Mouse (Mus musculus): ENCODE measurements around the gene Ccr9. TPM values are rescaled to one million over a fixed set of nuclear protein-coding genes. Genes with fewer than 3 reads are reported as not detected.
"Not testable (repeated sequence)": the region's sequence is repeated elsewhere in the genome, so short reads cannot be mapped to it uniquely, and the experiment has no call there.

The Ccr9 gene
- polyA plus RNA-seq, 1 experiment from 2014 or later = 0.01 TPM

- DNase-seq (ENCODE audit: low read depth, low spot score) = no peak
- POLR2A ChIA-PET = no interaction called here
- CTCF ChIA-PET = no interaction called here
- TF ChIP-seq CTCF (IDR thresholded peaks at IDR 0.05) = no peak
- ATAC-seq = no peak
- in situ Hi-C loops (cut with MboI; ENCODE audit: low pct_unique_long_range_greater_than_20kb) = no loop called here
- peaks cover 24% of the 10 kb centered on the region for H3K27me3 ChIP-seq
These were observed 80.4 kb downstream of the Ccr9 start for GRCm38 (mm10) chr9:123758645-123759044.

- no peak for TF ChIP-seq CTCF (IDR thresholded peaks at IDR 0.05)
- POLR2A ChIA-PET = no interaction called here
- DNase-seq (ENCODE audit: low read depth, low spot score) = no peak
- no peak for ATAC-seq
- peaks cover 25% of the 10 kb centered on the region for H3K27me3 ChIP-seq
- in situ Hi-C loops (cut with MboI; ENCODE audit: low pct_unique_long_range_greater_than_20kb) = no loop called here
- CTCF ChIA-PET = no interaction called here
These were observed 82.6 kb downstream of the Ccr9 start for GRCm38 (mm10) chr9:123760806-123761205.

- ChIA-PET POLR2A (no interaction called here), CTCF (no interaction called here)
- DNase-seq (ENCODE audit: low read depth, low spot score) (no peak), ATAC-seq (no peak)
- no peak for TF ChIP-seq CTCF (IDR thresholded peaks at IDR 0.05)
- in situ Hi-C loops (cut with MboI; ENCODE audit: low pct_unique_long_range_greater_than_20kb) = no loop called here
- peaks cover 30% of the 10 kb centered on the region for H3K27me3 ChIP-seq
These were observed 84.6 kb downstream of the Ccr9 start for GRCm38 (mm10) chr9:123762886-123763285.

- ChIA-PET POLR2A (no interaction called here), CTCF (no interaction called here)
- in situ Hi-C loops (cut with MboI; ENCODE audit: low pct_unique_long_range_greater_than_20kb) = no loop called here
- DNase-seq (ENCODE audit: low read depth, low spot score) (no peak), ATAC-seq (no peak)
- no peak for TF ChIP-seq CTCF (IDR thresholded peaks at IDR 0.05)
- H3K27me3 ChIP-seq = peaks cover 30% of the 10 kb centered on the region
These were observed 85.5 kb downstream of the Ccr9 start for GRCm38 (mm10) chr9:123763771-123764170.

GRCm38 (mm10) chr9:123766996-123767395 lies 88.8 kb downstream of the Ccr9 start:
- in situ Hi-C loops (cut with MboI; ENCODE audit: low pct_unique_long_range_greater_than_20kb) = loop anchor here (5.0 kb wide), 1 partner anchor 40 kb away; no protein-coding TSS in a partner anchor
- DNase-seq (ENCODE audit: low read depth, low spot score) = no peak
- ATAC-seq = no peak
- H3K27me3 ChIP-seq = peaks cover 24% of the 10 kb centered on the region
- POLR2A ChIA-PET = no interaction called here
- CTCF ChIA-PET = interaction anchor here (1.1 to 1.5 kb wide), 2 partner anchors 31 to 128 kb away, joined by 3 read pairs; no protein-coding TSS in a partner anchor
- no peak for TF ChIP-seq CTCF (IDR thresholded peaks at IDR 0.05)

GRCm38 (mm10) chr9:123768443-123768842 lies 90.2 kb downstream of the Ccr9 start:
- ChIA-PET CTCF (interaction anchor here (1.6 kb wide), 1 partner anchor 129 kb away, joined by 4 read pairs; no protein-coding TSS in a partner anchor), POLR2A (no interaction called here)
- peaks cover 18% of the 10 kb centered on the region for H3K27me3 ChIP-seq
- DNase-seq (ENCODE audit: low read depth, low spot score) (no peak), ATAC-seq (no peak)
- no peak for TF ChIP-seq CTCF (IDR thresholded peaks at IDR 0.05)
- in situ Hi-C loops (cut with MboI; ENCODE audit: low pct_unique_long_range_greater_than_20kb) = loop anchor here (5.0 kb wide), 1 partner anchor 41 kb away; no protein-coding TSS in a partner anchor

GRCm38 (mm10) chr9:123769532-123769931 lies 91.3 kb downstream of the Ccr9 start:
- ATAC-seq (no peak), DNase-seq (ENCODE audit: low read depth, low spot score) (no peak)

GRCm38 (mm10) chr9:123773299-123773698 lies 95.1 kb downstream of the Ccr9 start:
- ATAC-seq; DNase-seq (ENCODE audit: low read depth, low spot score); CTCF ChIA-PET: not testable (repeated sequence)

More at GRCm38 (mm10) chr9:123769532-123769931, 91.3 kb downstream of the Ccr9 start:
- POLR2A ChIA-PET = no interaction called here
- in situ Hi-C loops (cut with MboI; ENCODE audit: low pct_unique_long_range_greater_than_20kb) = loop anchor here (5.0 kb wide), 1 partner anchor 42 kb away; no protein-coding TSS in a partner anchor
- peaks cover 18% of the 10 kb centered on the region for H3K27me3 ChIP-seq
- CTCF ChIA-PET = interaction anchor here (1.6 kb wide), 1 partner anchor 130 kb away, joined by 4 read pairs; no protein-coding TSS in a partner anchor
- no peak for TF ChIP-seq CTCF (IDR thresholded peaks at IDR 0.05)

GRCm38 (mm10) chr9:123788855-123789529 lies 110.8 kb downstream of the Ccr9 start:
- in situ Hi-C loops (cut with MboI; ENCODE audit: low pct_unique_long_range_greater_than_20kb) = no loop called here
- ChIA-PET POLR2A (no interaction called here), CTCF (no interaction called here)
- H3K27me3 ChIP-seq = no peaks in the 10 kb centered on the region
- TF ChIP-seq CTCF (IDR thresholded peaks at IDR 0.05) = no peak
- DNase-seq (ENCODE audit: low read depth, low spot score) (no peak), ATAC-seq (no peak)

More at GRCm38 (mm10) chr9:123773299-123773698, 95.1 kb downstream of the Ccr9 start:
- POLR2A ChIA-PET; in situ Hi-C loops (cut with MboI; ENCODE audit: low pct_unique_long_range_greater_than_20kb); H3K27me3 ChIP-seq: not testable (repeated sequence)
- TF ChIP-seq CTCF (IDR thresholded peaks at IDR 0.05) = peak; percentile 51

- POLR2A ChIA-PET = interaction anchor here (1.3 kb wide), 1 partner anchor 19 kb away, joined by 3 read pairs; no protein-coding TSS in a partner anchor
These were observed 117.9 kb downstream of the Ccr9 start for GRCm38 (mm10) chr9:123796174-123796573.

GRCm38 (mm10) chr9:123801527-123801926 lies 123.3 kb downstream of the Ccr9 start:
- ChIA-PET CTCF (interaction anchor here (0.9 kb wide), 1 partner anchor 163 kb away, joined by 3 read pairs; no protein-coding TSS in a partner anchor), POLR2A (interaction anchor here (0.6 kb wide), 1 partner anchor 8 kb away, joined by 5 read pairs; no protein-coding TSS in a partner anchor)
- no peaks in the 10 kb centered on the region for H3K27me3 ChIP-seq
- no peak for TF ChIP-seq CTCF (IDR thresholded peaks at IDR 0.05)
- ATAC-seq (no peak), DNase-seq (ENCODE audit: low read depth, low spot score) (no peak)
- in situ Hi-C loops (cut with MboI; ENCODE audit: low pct_unique_long_range_greater_than_20kb) = no loop called here

More at GRCm38 (mm10) chr9:123796174-123796573, 117.9 kb downstream of the Ccr9 start:
- no peaks in the 10 kb centered on the region for H3K27me3 ChIP-seq
- no peak for ATAC-seq
- in situ Hi-C loops (cut with MboI; ENCODE audit: low pct_unique_long_range_greater_than_20kb) = no loop called here
- CTCF ChIA-PET = interaction anchor here (0.6 to 1.6 kb wide), 3 partner anchors 13 to 171 kb away, joined by 3 read pairs; no protein-coding TSS in a partner anchor
- TF ChIP-seq CTCF (IDR thresholded peaks at IDR 0.05) = peak; percentile 53
- no peak for DNase-seq (ENCODE audit: low read depth, low spot score)

Data from Patski (cell line).